25 mouse cellular contexts compared by ENCODE assay signal in genomic region chr9:113724646-113725045, GRCm38 (mm10). TPM values are rescaled to one million over a fixed set of nuclear protein-coding genes. Genes with fewer than 3 reads are reported as not detected.
DNase-seq lines count a peak whose midpoint lies in the region; ATAC-seq and TF ChIP-seq lines count a peak whose summit lies in the region.
"Had no signal": no experiment of that assay in that cellular context is flagged by ENCODE, and none has a peak within 500 bp of the region (broad histone marks: within the 10 kb centered on the region; RNA-seq: fewer than 3 reads in every experiment).

No protein-coding gene starts in this region.

- no peak for ATAC-seq in liver, postnatal 0 days
- ATAC-seq in liver, embryonic 11.5 days (replicated peaks; ENCODE audit: low FRiP score), result no peak
- peak; percentile 74 for ATAC-seq in granulocyte monocyte progenitor cell, adult 5-6 weeks (replicated peaks; ENCODE audit: poor library complexity, severe bottlenecking)
- ATAC-seq: activated CD4-positive, CD25-positive, alpha-beta regulatory T cell, adult 4 months; forebrain, embryonic 14.5 days; hindbrain, embryonic 16.5 days had no signal

- H3K4me2 ChIP-seq in liver, postnatal 0 days (ENCODE audit: low read depth, low read length), result 0 out of 2 replicates have a peak overlapping the region, but pooled peaks have one; percentile 1
- H3K4me2 ChIP-seq in liver, embryonic 11.5 days, result no peak overlapping the region
- H3K4me2 ChIP-seq: embryonic facial prominence, embryonic 15.5 days; hindbrain, embryonic 12.5 days had no signal

- H3K4me1 ChIP-seq in liver, postnatal 0 days (ENCODE audit: insufficient read depth), result no peaks in the 10 kb centered on the region
- H3K4me1 ChIP-seq in liver, embryonic 11.5 days (replicated peaks; ENCODE audit: control insufficient read depth, insufficient read depth, low read length), result no peaks in the 10 kb centered on the region
- H3K4me1 ChIP-seq in ES-E14 (ENCODE audit: control insufficient read depth in 2 of 2, insufficient read depth in 2 of 2, low read length in 2 of 2, poor library complexity in 1 of 2), result peaks cover 0 to 2% of the 10 kb centered on the region in 2 experiments; a peak in 1 of 4 replicates
- H3K4me1 ChIP-seq: embryonic facial prominence, embryonic 15.5 days; forebrain, embryonic 10.5 days; heart, embryonic 10.5 days; hindbrain, embryonic 12.5 days had no signal

- in situ Hi-C loops in ES-E14 (cut with MboI; ENCODE audit: low sequenced_read_pairs in 2 of 2, unreplicated experiment in 2 of 2), result no loop called here

- no peaks in the 10 kb centered on the region for H3K9me3 ChIP-seq in liver, postnatal 0 days (ENCODE audit: low read length)
- no peaks in the 10 kb centered on the region for H3K9me3 ChIP-seq in liver, embryonic 11.5 days (ENCODE audit: control insufficient read depth, low read length)
- H3K9me3 ChIP-seq in ES-E14 (ENCODE audit: control insufficient read depth, insufficient read depth, low read depth, low read length), result no peaks in the 10 kb centered on the region
- H3K9me3 ChIP-seq: embryonic facial prominence, embryonic 15.5 days; forebrain, embryonic 10.5 days; heart, embryonic 10.5 days; hindbrain, embryonic 12.5 days had no signal

- no peak for TF ChIP-seq EP300 in liver, postnatal 0 days (IDR thresholded peaks at IDR 0.05; ENCODE audit: low read depth)

- no peak for DNase-seq in liver, postnatal 0 days
- DNase-seq in liver, embryonic 11.5 days (ENCODE audit: low spot score), result no peak
- DNase-seq in ES-E14 (ENCODE audit: low read depth, low spot score), result no peak
- no peak for DNase-seq in left cerebral cortex, postnatal 4 days
- DNase-seq in lung, postnatal 10 days, result no peak
- DNase-seq in layer of hippocampus, postnatal 36 days, result no peak
- DNase-seq: adrenal gland, postnatal 14 days; cerebellum, adult 18-20 months; cerebellum, adult 9-11 months; cerebellum, postnatal 36 days; gastrocnemius, adult 2 months; gastrocnemius, postnatal 36 days; heart, adult 18-20 months; heart, postnatal 10 days; heart, postnatal 4 days had no signal

- no peak overlapping the region for H3K4me3 ChIP-seq in liver, postnatal 0 days (ENCODE audit: low read depth, low read length)
- no peak overlapping the region for H3K4me3 ChIP-seq in liver, embryonic 11.5 days (ENCODE audit: low read depth, low read length)
- peak overlapping the region; percentile 19 to 20; a peak in 3 of 4 replicates for H3K4me3 ChIP-seq in ES-E14 (ENCODE audit: insufficient read depth in 1 of 2, low read depth in 1 of 2, low read length in 2 of 2, poor library complexity in 1 of 2, severe bottlenecking in 1 of 2)
- H3K4me3 ChIP-seq: embryonic facial prominence, embryonic 15.5 days; erythroblast, embryonic 14.5 days; forebrain, embryonic 10.5 days; gastrocnemius, adult 2 months; heart, embryonic 10.5 days; hindbrain, embryonic 12.5 days had no signal

- TF ChIP-seq CTCF in liver, postnatal 0 days (IDR thresholded peaks at IDR 0.05; ENCODE audit: low read depth), result no peak

- no peaks in the 10 kb centered on the region for H3K36me3 ChIP-seq in liver, postnatal 0 days (replicated peaks; ENCODE audit: insufficient read depth, low read length)
- H3K36me3 ChIP-seq in liver, embryonic 11.5 days (ENCODE audit: control insufficient read depth, insufficient read depth, low read length), result no peaks in the 10 kb centered on the region
- no peaks in the 10 kb centered on the region for H3K36me3 ChIP-seq in ES-E14 (ENCODE audit: control insufficient read depth, insufficient read depth, low read length, poor library complexity, severe bottlenecking)
- H3K36me3 ChIP-seq: embryonic facial prominence, embryonic 15.5 days; forebrain, embryonic 10.5 days; heart, embryonic 10.5 days; hindbrain, embryonic 12.5 days had no signal

- 74% methylated on average over 15 of the region's 15 CpGs for WGBS in liver, postnatal 0 days (ENCODE audit: insufficient replicate concordance)
- WGBS in liver, embryonic 11.5 days, result 70% methylated on average over 15 of the region's 15 CpGs

- no peaks in the 10 kb centered on the region for H3K27me3 ChIP-seq in liver, postnatal 0 days (ENCODE audit: insufficient read depth, low read length)
- H3K27me3 ChIP-seq in liver, embryonic 11.5 days (replicated peaks; ENCODE audit: control insufficient read depth, insufficient read depth, low read length), result no peaks in the 10 kb centered on the region
- H3K27me3 ChIP-seq: CH12.LX; embryonic facial prominence, embryonic 15.5 days; hindbrain, embryonic 12.5 days had no signal

- no peak overlapping the region for H3K27ac ChIP-seq in liver, postnatal 0 days (ENCODE audit: low read depth)
- H3K27ac ChIP-seq in liver, embryonic 11.5 days (ENCODE audit: low read depth, low read length), result no peak overlapping the region
- H3K27ac ChIP-seq in ES-E14 (ENCODE audit: insufficient read depth, low read depth, low read length, poor library complexity, severe bottlenecking), result no peak overlapping the region
- H3K27ac ChIP-seq: embryonic facial prominence, embryonic 15.5 days; forebrain, embryonic 10.5 days; gastrocnemius, adult 2 months; heart, embryonic 10.5 days; hindbrain, embryonic 12.5 days had no signal

- no peak overlapping the region for H3K9ac ChIP-seq in liver, postnatal 0 days (replicated peaks)
- no peak overlapping the region for H3K9ac ChIP-seq in liver, embryonic 11.5 days (ENCODE audit: low read depth, low read length)
- H3K9ac ChIP-seq in ES-E14 (ENCODE audit: insufficient read depth, low read depth, low read length, poor library complexity, severe bottlenecking), result no peak overlapping the region
- H3K9ac ChIP-seq: embryonic facial prominence, embryonic 15.5 days; hindbrain, embryonic 12.5 days had no signal

- intact Hi-C loops in left cerebral cortex, postnatal 4 days (cut with DNase I), result no loop called here

TF ChIP-seq in ES-E14, 5 proteins besides CTCF, POLR2A, EP300 and RAD21:
- TF ChIP-seq ZC3H11A (IDR thresholded peaks at IDR 0.05; ENCODE audit: borderline replicate concordance, low read depth, low read length) (no peak), ZNF384 (IDR thresholded peaks at IDR 0.05; ENCODE audit: low read depth, low read length) (no peak), CHD2 (IDR thresholded peaks at IDR 0.05; ENCODE audit: low read depth, low read length) (no peak), HCFC1 (IDR thresholded peaks at IDR 0.05; ENCODE audit: borderline replicate concordance, insufficient read depth, low read length) (no peak), MAFK (IDR thresholded peaks at IDR 0.05; ENCODE audit: insufficient read depth, low read depth, low read length) (no peak)

RNA-seq across cellular contexts. Expression of gene Pdcd6ip, which starts 16.6 kb away (rescaled TPM):
- 25.4 and 26.8 TPM in 2 replicates for polyA plus RNA-seq in liver, postnatal 0 days (2015; fragmentation: Nextera tagmentation; extraction: Ambion mirVana)
- 66.4 and 79.6 TPM in 2 replicates for polyA plus RNA-seq in liver, embryonic 11.5 days (2014; fragmentation: Nextera tagmentation; extraction: Ambion mirVana)
- total RNA-seq in ES-E14 (2012; rRNA removed), result 26.2 and 28.4 TPM in 2 replicates
- total RNA-seq in granulocyte monocyte progenitor cell, adult 5-6 weeks (2014; fragmentation: Nextera tagmentation), result 95.3 and 128 TPM in 2 replicates
- total RNA-seq in granulocyte monocyte progenitor cell, adult 5-6 weeks (2017), result 46.4 and 71.0 TPM in 2 replicates
- total RNA-seq in left cerebral cortex, postnatal 4 days (2021), result 10 to 100 TPM; 55.5 to 60.4 TPM
- 10 to 100 TPM; 65.3 to 68.0 TPM for total RNA-seq in layer of hippocampus, postnatal 36 days (2021)

RNA-seq across cellular contexts. Expression of gene Clasp2, which starts 16.6 kb away (rescaled TPM):
- 3.9 and 4.9 TPM in 2 replicates for polyA plus RNA-seq in liver, postnatal 0 days (2015; fragmentation: Nextera tagmentation; extraction: Ambion mirVana)
- 30.5 and 31.2 TPM in 2 replicates for polyA plus RNA-seq in liver, embryonic 11.5 days (2014; fragmentation: Nextera tagmentation; extraction: Ambion mirVana)
- 35.5 and 39.3 TPM in 2 replicates for total RNA-seq in ES-E14 (2012; rRNA removed)
- 43.2 and 44.7 TPM in 2 replicates for total RNA-seq in granulocyte monocyte progenitor cell, adult 5-6 weeks (2014; fragmentation: Nextera tagmentation)
- total RNA-seq in granulocyte monocyte progenitor cell, adult 5-6 weeks (2017), result 36.9 and 42.2 TPM in 2 replicates
- total RNA-seq in left cerebral cortex, postnatal 4 days (2021), result 100 to 1,000 TPM; 306 to 307 TPM
- total RNA-seq in layer of hippocampus, postnatal 36 days (2021), result 100 to 1,000 TPM; 211 to 212 TPM

Comparison
In these comparisons a context has a peak if more than half of its experiments do, and no peak if none do; other contexts are left out.
1. H3K4me3 ChIP-seq: peak in ES-E14 (2 of 2); none in liver, postnatal 0 days (single experiment) and liver, embryonic 11.5 days (single experiment).